Mouse (Mus musculus) spleen, adult 2 months (tissue): ENCODE results near the gene Abr. TPM values are rescaled to one million over a fixed set of nuclear protein-coding genes. Genes with fewer than 3 reads are reported as not detected.
A peak's percentile ranks its signal among the peaks of the same experiment; 100 is the strongest.

Experiments
- DNase-seq, 2 experiments: peaks; one replicate each; pipeline versions ENCODE4 v3.0.0 to v3.0.0-alpha.2; 2012 to 2021; ENCODE audit warnings: low spot score in 2 of 2, low read depth in 1 of 2
- H3K27ac ChIP-seq: fragments of 200-500 bp; 2 replicates; pipeline ENCODE4 v1.5.1; 2012; ENCODE audit warnings: low read length, inconsistent platforms; ENCODE audit not compliant: insufficient read depth
- H3K27me3 ChIP-seq: fragments of 200-500 bp; 2 replicates; pipeline ENCODE4 v1.6.1; 2012; ENCODE audit warnings: mild to moderate bottlenecking, moderate library complexity, low read length, inconsistent platforms; ENCODE audit not compliant: control insufficient read depth, insufficient read depth
- H3K36me3 ChIP-seq: fragments of 200-500 bp; 2 replicates; pipeline ENCODE4 v1.6.1; 2012; ENCODE audit warnings: mild to moderate bottlenecking, low read length, inconsistent platforms; ENCODE audit not compliant: control insufficient read depth, insufficient read depth
- H3K4me1 ChIP-seq: fragments of 200-500 bp; 2 replicates; pipeline ENCODE4 v1.6.1; 2011; ENCODE audit warnings: inconsistent platforms; ENCODE audit not compliant: control insufficient read depth, insufficient read depth, insufficient read length
- H3K4me3 ChIP-seq: fragments of 200-500 bp; 2 replicates; pipeline ENCODE4 v1.5.1; 2011; ENCODE audit warnings: mild to moderate bottlenecking, inconsistent platforms; ENCODE audit not compliant: insufficient read depth, insufficient read length; ENCODE audit errors: extremely low read depth
- CTCF ChIP-seq: fragments of 200-500 bp; IDR thresholded peaks from 2 replicates; pipeline ENCODE4 v1.5.1; 2011; ENCODE audit warnings: mild to moderate bottlenecking, inconsistent platforms; ENCODE audit not compliant: insufficient read depth, insufficient read length, insufficient replicate concordance; ENCODE audit errors: extremely low read depth
- POLR2A ChIP-seq: fragments of 200-500 bp; IDR thresholded peaks from 2 replicates; pipeline ENCODE4 v1.6.1; 2011; ENCODE audit warnings: low read depth, low read length, inconsistent platforms
- WGBS: fragments of 180-500 bp; shearing (Covaris S2); methylation state at CpG from one replicate; pipeline ENCODE4 v1.1.7; 2018; 5-methylcytosine and 5-hydroxymethylcytosine counted together
- polyA plus RNA-seq: library from polyadenylated mRNA; depleted of rRNA; stranded (reverse); fragments of >200 nt; gene quantifications from 2 replicates; pipeline ENCODE4 v1.2.3, GENCODE M21; 2012

Gene Abr
- polyA plus RNA-seq, 1 experiment, result 37.2 TPM

DNA sequence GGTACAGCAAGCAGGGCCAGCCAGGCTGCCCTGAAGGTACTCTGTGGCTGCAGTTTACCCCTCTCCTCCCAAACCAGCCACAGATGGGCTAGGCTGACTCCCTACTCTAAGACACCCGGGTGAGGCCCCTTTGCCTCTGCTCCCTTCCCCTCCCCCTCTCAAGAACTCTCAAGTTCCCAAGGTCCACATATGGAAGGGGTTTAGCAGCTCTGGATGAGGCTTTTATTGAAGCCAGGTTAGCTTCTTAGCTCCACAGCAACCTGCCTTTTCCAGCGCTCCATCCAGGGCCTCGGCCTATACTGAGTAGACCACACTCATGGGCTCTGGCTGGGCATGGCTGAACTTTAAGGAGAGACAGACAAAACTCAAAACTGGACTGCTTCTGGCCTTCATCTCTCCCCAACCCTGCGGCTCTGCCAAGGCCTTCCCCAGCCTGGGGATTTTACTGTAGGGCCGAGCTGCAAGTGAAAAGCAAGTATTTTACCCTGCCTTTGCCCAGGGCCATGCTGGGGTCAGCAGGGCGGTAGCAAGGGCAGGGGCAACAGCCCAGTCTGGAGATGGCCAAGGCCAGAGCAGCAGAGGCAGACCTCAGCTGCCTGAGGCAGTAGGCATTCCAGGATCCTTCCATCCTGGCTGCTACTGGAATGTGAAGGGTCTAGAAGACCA, 192.0 kb downstream of the Abr start:
- Histone ChIP-seq H3K4me3 (no peak overlapping the region), H3K27me3 (no peaks in the 10 kb centered on the region), H3K36me3 (no peaks in the 10 kb centered on the region), H3K4me1 (no peaks in the 10 kb centered on the region), H3K27ac (no peak overlapping the region)
- WGBS, result 80% methylated on average over 6 of the region's 6 CpGs
- TF ChIP-seq CTCF (no peak), POLR2A (no peak)
- DNase-seq, result no peak

DNA sequence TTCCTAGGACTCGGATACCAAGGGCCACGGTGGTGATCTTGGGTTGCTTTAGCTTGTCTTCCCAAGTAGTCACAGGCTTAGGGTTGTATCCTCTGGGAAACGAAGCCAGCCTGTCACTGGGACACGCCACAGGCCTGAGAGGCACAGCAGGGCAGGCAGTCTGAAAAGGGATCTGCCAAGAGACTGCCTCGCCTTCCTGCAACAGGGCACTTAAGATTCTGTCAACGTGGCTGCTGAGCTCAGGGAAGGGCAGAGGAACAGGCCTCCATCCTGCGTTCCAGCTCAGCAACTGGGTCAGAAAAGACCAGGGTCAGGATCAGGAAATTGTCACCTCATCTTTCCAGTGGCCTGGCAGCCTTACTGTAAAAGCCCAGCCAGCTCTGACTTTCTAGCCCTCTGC, 192.6 kb downstream of the Abr start:
- no peak for TF ChIP-seq CTCF
- TF ChIP-seq POLR2A, result no peak
- no peak for DNase-seq
- Histone ChIP-seq H3K27ac (no peak overlapping the region), H3K4me1 (no peaks in the 10 kb centered on the region), H3K27me3 (no peaks in the 10 kb centered on the region), H3K36me3 (no peaks in the 10 kb centered on the region), H3K4me3 (no peak overlapping the region)
- WGBS, result 82% methylated on average over 7 of the region's 7 CpGs

DNA sequence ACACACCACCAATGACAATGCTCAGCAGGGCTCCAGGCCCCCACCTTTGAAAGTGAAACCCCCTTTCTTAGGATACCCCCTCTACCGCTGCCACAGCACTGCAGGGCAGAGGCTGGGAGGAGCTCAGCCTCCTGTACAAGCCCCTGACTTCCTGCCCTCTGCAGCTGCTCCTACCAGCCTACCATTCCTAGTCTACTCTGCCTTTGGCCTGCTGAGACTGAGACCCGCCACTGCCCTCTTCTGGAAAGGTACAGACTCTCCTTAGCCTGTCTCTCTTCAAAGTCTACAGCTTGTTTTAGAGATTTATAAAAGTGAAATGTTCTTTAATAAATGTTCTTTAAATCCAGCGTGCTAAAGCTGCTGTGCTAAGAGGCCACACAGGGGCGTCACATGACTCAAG, 193.1 kb downstream of the Abr start:
- no peak for TF ChIP-seq POLR2A
- TF ChIP-seq CTCF, result no peak
- no peaks in the 10 kb centered on the region for H3K36me3 ChIP-seq
- H3K4me1 ChIP-seq, result no peaks in the 10 kb centered on the region
- no peak overlapping the region for H3K4me3 ChIP-seq
- no peaks in the 10 kb centered on the region for H3K27me3 ChIP-seq
- no peak for DNase-seq
- 62% methylated on average over 4 of the region's 4 CpGs for WGBS
- no peak overlapping the region for H3K27ac ChIP-seq

DNA sequence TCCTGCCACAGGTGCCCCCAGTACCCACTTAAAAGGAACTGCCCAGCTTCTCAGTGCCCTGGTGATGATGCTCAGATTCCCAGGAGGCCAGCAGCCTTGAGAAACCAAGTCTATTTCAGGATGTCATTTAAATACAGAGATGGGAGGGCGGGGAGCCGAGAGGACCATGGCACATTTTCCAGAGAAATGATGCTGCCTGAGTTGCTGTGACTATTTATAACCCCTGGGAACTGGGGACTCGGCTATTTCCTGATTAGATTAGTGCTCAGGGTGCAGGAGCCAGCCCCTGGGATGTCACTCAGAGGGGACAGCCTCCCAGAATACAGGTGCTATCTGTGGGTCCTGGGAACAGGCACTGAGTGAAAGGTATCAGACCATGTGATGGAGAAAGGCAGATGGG, 194.3 kb downstream of the Abr start:
- H3K36me3 ChIP-seq, result peaks cover under 1% of the 10 kb centered on the region; the same call in 1 of the 2 replicates
- TF ChIP-seq CTCF (no peak), POLR2A (no peak)

DNA sequence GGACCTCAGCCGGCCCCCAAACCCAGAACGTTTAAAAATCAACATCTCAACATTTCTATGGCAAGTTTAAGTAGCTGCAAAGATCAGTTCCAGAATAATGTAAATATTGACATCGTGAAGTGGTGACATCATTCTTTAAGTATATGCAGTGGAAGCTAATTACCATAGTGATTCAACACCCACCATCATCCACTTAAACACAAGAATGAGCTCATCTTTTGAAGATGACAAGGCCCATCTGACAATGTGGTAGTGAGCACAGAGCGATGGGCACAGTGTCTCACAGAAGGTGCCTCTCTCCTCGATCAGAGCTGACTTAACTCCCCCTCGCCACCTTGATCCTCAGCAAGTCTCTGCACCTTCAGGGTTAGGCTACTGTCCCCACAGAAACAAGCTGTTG, 196.4 kb downstream of the Abr start:
- peaks cover 7% of the 10 kb centered on the region; the same call in 1 of the 2 replicates for H3K36me3 ChIP-seq
- WGBS, result 89% methylated on average over 6 of the region's 6 CpGs
- DNase-seq, result no peak
- H3K4me1 ChIP-seq, result no peaks in the 10 kb centered on the region
- H3K4me3 ChIP-seq, result no peak overlapping the region
- no peak for TF ChIP-seq POLR2A
- no peak for TF ChIP-seq CTCF
- H3K27me3 ChIP-seq, result no peaks in the 10 kb centered on the region
- H3K27ac ChIP-seq, result no peak overlapping the region

More for the DNA sequence above, 194.3 kb downstream of the Abr start:
- no peaks in the 10 kb centered on the region for H3K27me3 ChIP-seq
- WGBS, result 76% methylated on average over 3 of the region's 3 CpGs
- no peak overlapping the region for H3K4me3 ChIP-seq
- H3K4me1 ChIP-seq, result no peaks in the 10 kb centered on the region
- no peak for DNase-seq
- H3K27ac ChIP-seq, result no peak overlapping the region

DNA sequence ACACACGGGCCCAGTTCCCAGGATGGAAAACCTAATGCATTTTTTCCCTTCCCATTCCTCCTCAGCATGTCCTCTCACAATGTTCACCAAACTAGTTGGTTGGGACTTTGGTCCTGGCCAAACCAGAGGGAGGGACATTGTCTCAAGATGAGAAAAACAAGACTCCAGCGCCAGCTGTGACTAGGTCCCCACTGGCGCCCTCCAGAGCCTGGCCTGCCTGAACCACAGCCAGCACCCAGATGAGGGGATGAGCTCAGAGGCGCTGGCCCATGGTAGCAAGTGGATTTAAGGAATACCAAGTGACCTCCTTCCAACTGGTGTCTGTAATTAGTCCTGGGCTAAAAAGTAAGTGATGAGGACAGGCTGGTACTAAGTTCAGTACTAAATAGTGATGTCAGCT, 201.2 kb downstream of the Abr start:
- Histone ChIP-seq H3K4me3 (no peak overlapping the region), H3K27ac (no peak overlapping the region), H3K27me3 (no peaks in the 10 kb centered on the region), H3K4me1 (no peaks in the 10 kb centered on the region), H3K36me3 (peaks cover 28% of the 10 kb centered on the region)
- no peak for TF ChIP-seq POLR2A
- no peak for TF ChIP-seq CTCF
- no peak for DNase-seq
- WGBS, result 83% methylated on average over 4 of the region's 4 CpGs

DNA sequence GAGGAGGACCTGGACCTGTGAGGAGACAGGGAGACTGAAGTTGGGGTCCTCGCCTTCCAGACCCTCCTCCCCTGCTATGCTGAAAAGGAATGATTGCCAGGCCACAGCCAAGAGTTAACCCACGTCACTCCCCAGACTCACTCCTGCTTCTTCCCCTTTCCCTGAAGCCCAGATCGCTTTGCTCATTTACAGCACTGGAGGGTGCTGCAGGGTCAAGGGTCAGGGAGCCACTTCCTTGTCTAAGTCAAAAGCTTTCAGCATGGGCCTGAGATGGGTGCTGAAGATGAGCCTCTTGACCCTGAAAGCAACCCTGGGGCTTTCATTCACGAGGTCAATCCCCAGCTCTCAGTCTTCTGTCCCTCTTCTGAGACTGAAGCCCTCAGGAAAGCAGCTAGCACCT, 202.9 kb downstream of the Abr start:
- no peaks in the 10 kb centered on the region for H3K4me1 ChIP-seq
- H3K27me3 ChIP-seq, result no peaks in the 10 kb centered on the region
- H3K4me3 ChIP-seq, result no peak overlapping the region
- TF ChIP-seq CTCF (no peak), POLR2A (no peak)
- 80% methylated on average over 4 of the region's 4 CpGs for WGBS
- H3K27ac ChIP-seq, result no peak overlapping the region
- H3K36me3 ChIP-seq, result peaks cover 38% of the 10 kb centered on the region
- peak in 1 of 2 experiments; percentile 34 for DNase-seq
